Mouse (Mus musculus) cortical plate, adult 2 months (tissue): ENCODE results near the gene Fscn3. TPM values are rescaled to one million over a fixed set of nuclear protein-coding genes. Genes with fewer than 3 reads are reported as not detected.

Experiments
- H3K27ac ChIP-seq: fragments of 200-500 bp; 2 replicates; pipeline ENCODE4 v1.5.1; 2012; ENCODE audit warnings: low read length, control low read depth, inconsistent platforms; ENCODE audit not compliant: insufficient read depth
- H3K4me1 ChIP-seq: fragments of 200-500 bp; 2 replicates; pipeline ENCODE4 v1.6.1; 2011; ENCODE audit warnings: low read length; ENCODE audit not compliant: control insufficient read depth, insufficient read depth
- H3K4me3 ChIP-seq: fragments of 200-500 bp; 2 replicates; pipeline ENCODE4 v1.5.1; 2011; ENCODE audit warnings: mild to moderate bottlenecking, low read length, control low read depth; ENCODE audit not compliant: insufficient read depth
- CTCF ChIP-seq: fragments of 200-500 bp; IDR thresholded peaks from 2 replicates; pipeline ENCODE4 v1.5.1; 2011; ENCODE audit warnings: mild to moderate bottlenecking, control low read depth, low read length; ENCODE audit not compliant: insufficient read depth; ENCODE audit errors: extremely low read depth
- POLR2A ChIP-seq: fragments of 200-500 bp; IDR thresholded peaks from 2 replicates; pipeline ENCODE4 v1.6.1; 2011; ENCODE audit warnings: mild to moderate bottlenecking, low read length, control low read depth; ENCODE audit not compliant: insufficient read depth; ENCODE audit errors: extremely low read depth
- polyA plus RNA-seq: library from polyadenylated mRNA; depleted of rRNA; stranded (reverse); fragments of >200 nt; gene quantifications from 2 replicates; pipeline ENCODE4 v1.2.3, GENCODE M21; 2012

The Fscn3 gene
- polyA plus RNA-seq, 1 experiment: not detected

GRCm38 (mm10) chr6:28459221-28459668 is 31.7 kb downstream of the Fscn3 start:
- H3K27ac ChIP-seq: no peak overlapping the region
- no peak for TF ChIP-seq POLR2A
- no peak for TF ChIP-seq CTCF
- no peak overlapping the region for H3K4me3 ChIP-seq
- H3K4me1 ChIP-seq: no peaks in the 10 kb centered on the region

GRCm38 (mm10) chr6:28460534-28460933 is 32.9 kb downstream of the Fscn3 start:
- H3K4me1 ChIP-seq: no peaks in the 10 kb centered on the region
- no peak overlapping the region for H3K27ac ChIP-seq
- TF ChIP-seq POLR2A (no peak), CTCF (peak; percentile 44)
- H3K4me3 ChIP-seq: no peak overlapping the region

- no peak overlapping the region for H3K4me3 ChIP-seq
- no peak for TF ChIP-seq CTCF
- TF ChIP-seq POLR2A: no peak
- no peaks in the 10 kb centered on the region for H3K4me1 ChIP-seq
- no peak overlapping the region for H3K27ac ChIP-seq
Observed at GRCm38 (mm10) chr6:28464630-28465029, 37.0 kb downstream of the Fscn3 start.

- no peak overlapping the region for H3K4me3 ChIP-seq
- H3K4me1 ChIP-seq: no peaks in the 10 kb centered on the region
- H3K27ac ChIP-seq: no peak overlapping the region
- TF ChIP-seq CTCF (no peak), POLR2A (no peak)
Observed at GRCm38 (mm10) chr6:28470017-28470602, 42.5 kb downstream of the Fscn3 start.

- no peak for TF ChIP-seq POLR2A
- TF ChIP-seq CTCF: no peak
- Histone ChIP-seq H3K4me1 (no peaks in the 10 kb centered on the region), H3K27ac (no peak overlapping the region), H3K4me3 (no peak overlapping the region)
Observed at GRCm38 (mm10) chr6:28470621-28471020, 43.0 kb downstream of the Fscn3 start.

GRCm38 (mm10) chr6:28471284-28472035 is 43.9 kb downstream of the Fscn3 start:
- no peak for TF ChIP-seq CTCF
- no peak for TF ChIP-seq POLR2A
- Histone ChIP-seq H3K4me1 (no peaks in the 10 kb centered on the region), H3K4me3 (no peak overlapping the region), H3K27ac (no peak overlapping the region)

- TF ChIP-seq POLR2A (no peak), CTCF (no peak)
- Histone ChIP-seq H3K4me1 (no peaks in the 10 kb centered on the region), H3K27ac (no peak overlapping the region), H3K4me3 (no peak overlapping the region)
Observed at GRCm38 (mm10) chr6:28474211-28474610, 46.6 kb downstream of the Fscn3 start.

GRCm38 (mm10) chr6:28474839-28475238 is 47.2 kb downstream of the Fscn3 start, which contains the start of gene Snd1:
TSS of gene Snd1 (plus strand) at chr6:28475139.
- H3K4me3 ChIP-seq: no peak within 1 kb of the TSS
- H3K4me1 ChIP-seq: no peaks in the 10 kb centered on the region
- no peak for TF ChIP-seq POLR2A
- TF ChIP-seq CTCF: no peak
- H3K27ac ChIP-seq: no peak within 1 kb of the TSS

GRCm38 (mm10) chr6:28479865-28480751 is 52.5 kb downstream of the Fscn3 start:
- Histone ChIP-seq H3K4me1 (peaks cover 1% of the 10 kb centered on the region), H3K4me3 (peak overlapping the region; percentile 48), H3K27ac (no peak overlapping the region)
- no peak for TF ChIP-seq CTCF
- TF ChIP-seq POLR2A: peak; percentile 91
